Mouse (Mus musculus): ENCODE measurements around the gene Hoxa4.

The Hoxa4 gene

DNA sequence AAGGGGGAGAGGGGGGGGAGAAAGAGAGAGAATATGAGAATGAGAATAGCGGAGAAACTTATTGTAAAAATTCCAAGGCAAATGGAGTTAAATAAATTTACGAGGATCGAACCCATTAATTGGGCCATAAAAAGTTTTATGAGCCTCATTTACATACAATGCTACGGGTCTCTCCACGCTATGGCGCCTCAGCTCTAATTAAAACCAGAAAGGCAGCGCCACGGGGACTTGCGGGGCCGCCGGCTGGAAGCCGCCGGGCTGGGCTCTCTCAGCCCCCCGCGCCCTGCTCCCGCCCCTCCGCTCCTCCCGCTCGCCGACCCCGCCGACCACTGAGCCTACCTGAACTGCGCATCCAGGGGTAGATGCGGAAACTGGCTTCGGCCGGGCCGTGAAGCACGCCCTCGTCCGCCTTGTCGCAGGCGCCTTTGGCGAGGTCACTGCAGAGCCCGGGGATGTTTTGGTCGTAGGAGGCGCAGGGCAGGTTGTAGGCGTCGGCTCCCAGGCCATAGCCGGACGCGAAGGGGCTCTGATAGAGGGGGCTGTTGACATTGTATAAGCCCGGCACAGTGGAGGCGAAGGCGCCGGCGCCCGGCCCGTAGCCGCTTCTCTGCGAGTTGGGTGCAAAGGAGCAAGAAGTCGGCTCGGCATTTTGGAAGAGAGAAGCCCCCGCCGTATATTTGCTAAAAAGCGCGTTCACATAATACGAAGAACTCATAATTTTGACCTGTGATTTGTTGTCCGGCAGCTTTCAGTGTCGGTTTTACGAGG is 25.3 kb upstream of the Hoxa4 start:
- no peak for DNase-seq (ENCODE audit: low read depth, low spot score)

- no peak for DNase-seq (ENCODE audit: low read depth, low spot score)
These were observed 24.4 kb upstream of the Hoxa4 start for GRCm38 (mm10) chr6:52215771-52216535.

GRCm38 (mm10) chr6:52215070-52215469 is 23.5 kb upstream of the Hoxa4 start:
- no peak for DNase-seq (ENCODE audit: low read depth, low spot score)

- DNase-seq (ENCODE audit: low read depth, low spot score), result no peak
These were observed 22.7 kb upstream of the Hoxa4 start for GRCm38 (mm10) chr6:52214271-52214670.

- DNase-seq (ENCODE audit: low read depth, low spot score), result no peak
These were observed 21.8 kb upstream of the Hoxa4 start, which contains the start of the genes Hoxa3 and Gm28308 for GRCm38 (mm10) chr6:52213119-52213986. TSS of gene Hoxa3 (minus strand) at chr6:52213336. TSS of gene Gm28308 (minus strand) at chr6:52213339.

- DNase-seq (ENCODE audit: low read depth, low spot score), result no peak
These were observed 21.1 kb upstream of the Hoxa4 start for GRCm38 (mm10) chr6:52212556-52213118.

- DNase-seq (ENCODE audit: low read depth, low spot score), result no peak
These were observed 20.4 kb upstream of the Hoxa4 start for GRCm38 (mm10) chr6:52211961-52212360.

DNA sequence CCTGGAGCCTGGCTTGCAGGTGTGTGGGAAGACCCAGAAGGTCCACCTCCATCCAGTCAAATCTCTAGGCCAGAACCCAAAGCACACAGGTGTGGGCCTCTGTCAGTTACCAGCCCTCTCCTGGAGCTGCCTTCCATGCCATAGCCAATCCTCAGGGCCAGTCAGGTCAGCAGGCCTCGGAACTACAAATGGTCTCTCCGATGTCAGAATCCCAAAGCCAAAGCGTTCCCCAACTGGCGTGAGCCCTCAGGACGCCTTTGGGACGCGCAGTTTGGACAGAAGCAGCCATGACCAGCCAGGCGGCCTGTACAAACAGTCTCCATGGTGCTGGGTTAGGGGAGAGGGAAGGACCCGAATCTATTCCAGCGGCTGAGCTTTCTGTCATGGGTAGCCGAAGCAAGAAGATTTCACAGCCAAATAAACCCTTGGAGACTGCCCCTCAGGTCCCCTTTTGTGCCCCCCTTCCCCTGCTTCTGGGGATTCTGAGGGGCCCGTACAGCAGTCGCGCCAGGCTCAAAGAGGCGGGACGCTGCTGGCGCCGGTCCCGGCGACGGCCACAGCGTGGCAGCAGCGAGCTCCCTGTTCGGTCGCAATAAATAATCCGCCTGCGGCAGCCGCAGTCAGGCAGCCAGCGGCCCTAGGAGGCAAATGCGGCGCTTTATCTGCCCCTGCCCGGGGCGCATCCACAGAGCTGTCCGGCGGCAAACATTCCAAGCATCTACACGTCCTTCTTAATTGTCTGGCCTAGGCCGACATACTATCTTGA is 19.8 kb upstream of the Hoxa4 start:
- DNase-seq (ENCODE audit: low read depth, low spot score), result no peak

DNA sequence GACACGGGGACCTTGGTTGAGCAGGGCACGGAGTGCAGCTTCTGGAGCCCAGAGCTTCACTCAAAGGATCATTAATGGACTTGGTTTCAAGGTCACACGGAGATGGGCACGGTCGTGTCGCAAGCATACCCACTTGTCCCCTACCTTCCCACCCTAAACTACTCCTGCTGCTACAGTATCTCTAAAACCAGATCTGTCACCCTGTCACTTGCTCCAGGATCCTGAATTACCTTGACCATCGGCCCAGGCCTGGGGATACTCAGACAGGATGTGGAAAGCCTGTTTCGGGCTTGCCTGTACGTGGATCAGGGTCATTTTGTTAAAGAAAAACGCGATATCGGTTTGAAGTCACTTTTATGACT is 18.1 kb upstream of the Hoxa4 start:
- DNase-seq (ENCODE audit: low read depth, low spot score), result no peak

DNA sequence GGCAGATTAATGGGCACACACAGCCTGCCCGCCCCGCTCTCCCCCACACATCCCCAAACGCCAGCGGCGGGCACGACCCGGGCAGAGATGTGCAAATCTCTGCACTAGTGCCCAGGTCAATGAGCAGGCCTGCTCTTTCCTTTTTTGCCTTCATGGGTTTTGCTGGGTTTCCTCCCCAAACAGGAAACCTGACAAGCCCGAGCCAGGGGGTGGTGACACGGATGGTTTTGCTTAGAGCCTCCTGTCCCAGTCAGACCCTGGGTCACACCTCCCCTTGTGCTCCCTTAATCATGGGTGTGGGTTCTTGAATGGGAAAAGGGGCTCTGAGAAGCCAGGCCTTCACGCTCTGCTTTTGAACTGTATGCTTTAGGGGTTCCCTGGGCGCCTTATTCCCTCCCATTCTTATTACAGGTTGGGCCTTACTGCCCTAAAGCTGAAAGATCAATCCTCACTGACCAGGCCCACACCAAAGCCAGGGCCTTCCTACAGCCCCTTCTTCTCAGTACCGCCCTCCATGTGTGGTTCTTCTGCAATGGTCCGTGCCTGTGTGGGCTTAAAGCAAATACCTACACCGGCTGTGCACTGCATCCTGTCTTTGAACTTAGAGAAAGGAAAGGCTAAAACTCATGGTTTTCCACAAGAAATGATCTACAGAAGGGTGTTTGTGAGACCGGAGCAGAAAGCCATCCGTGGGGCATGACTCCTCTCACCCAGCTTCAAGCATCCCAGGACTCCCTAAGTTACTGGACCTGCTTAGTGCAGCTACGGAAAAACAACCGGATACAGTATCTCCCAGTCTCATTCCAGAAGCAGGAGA is 17.5 kb upstream of the Hoxa4 start:
- no peak for DNase-seq (ENCODE audit: low read depth, low spot score)

GRCm38 (mm10) chr6:52208072-52208867 is 16.7 kb upstream of the Hoxa4 start, which contains the start of gene Hoxa6:
TSS of gene Hoxa6 (minus strand) at chr6:52208722.
- no peak for DNase-seq (ENCODE audit: low read depth, low spot score)

GRCm38 (mm10) chr6:52207684-52207976 is 16.1 kb upstream of the Hoxa4 start:
- DNase-seq (ENCODE audit: low read depth, low spot score), result no peak

DNA sequence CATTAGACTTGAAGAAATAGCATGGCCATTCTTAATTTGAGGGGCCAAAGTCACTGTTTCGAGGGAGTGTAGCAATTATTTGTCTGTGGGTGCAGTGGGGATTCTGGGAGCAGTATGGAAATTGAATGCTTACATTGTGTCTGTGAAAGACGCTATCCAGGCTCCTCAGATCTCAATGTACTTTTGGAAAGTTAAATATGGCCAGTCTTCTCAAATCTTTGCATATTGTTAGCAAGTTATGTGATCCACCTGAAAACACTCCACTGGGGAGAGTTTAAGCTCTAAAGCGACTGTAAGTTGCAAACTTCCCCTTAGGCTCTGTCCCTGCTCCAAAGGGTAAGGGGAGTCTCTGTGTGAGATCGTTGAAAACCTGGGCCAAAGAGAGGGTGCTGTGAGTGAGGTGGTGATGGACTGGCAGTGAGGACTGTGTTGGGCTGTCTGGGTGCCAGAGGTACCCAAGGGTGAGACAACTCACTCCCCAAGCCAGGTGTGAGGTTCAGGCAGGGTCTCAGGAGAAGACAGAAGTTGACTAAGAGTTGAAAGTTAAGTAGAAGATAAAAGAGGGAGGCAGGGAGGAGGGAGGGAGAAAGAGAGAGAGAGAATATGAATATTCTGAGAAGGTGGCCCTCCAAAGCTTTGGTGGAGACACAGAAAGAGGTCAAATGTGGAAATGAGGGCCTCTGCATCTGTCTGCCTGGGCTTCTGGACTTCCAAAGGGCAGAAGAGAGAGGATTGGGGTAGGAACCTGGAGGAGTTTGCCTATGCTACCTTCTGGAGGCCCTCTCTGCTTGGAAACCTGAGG is 15.5 kb upstream of the Hoxa4 start:
- no peak for DNase-seq (ENCODE audit: low read depth, low spot score)

DNA sequence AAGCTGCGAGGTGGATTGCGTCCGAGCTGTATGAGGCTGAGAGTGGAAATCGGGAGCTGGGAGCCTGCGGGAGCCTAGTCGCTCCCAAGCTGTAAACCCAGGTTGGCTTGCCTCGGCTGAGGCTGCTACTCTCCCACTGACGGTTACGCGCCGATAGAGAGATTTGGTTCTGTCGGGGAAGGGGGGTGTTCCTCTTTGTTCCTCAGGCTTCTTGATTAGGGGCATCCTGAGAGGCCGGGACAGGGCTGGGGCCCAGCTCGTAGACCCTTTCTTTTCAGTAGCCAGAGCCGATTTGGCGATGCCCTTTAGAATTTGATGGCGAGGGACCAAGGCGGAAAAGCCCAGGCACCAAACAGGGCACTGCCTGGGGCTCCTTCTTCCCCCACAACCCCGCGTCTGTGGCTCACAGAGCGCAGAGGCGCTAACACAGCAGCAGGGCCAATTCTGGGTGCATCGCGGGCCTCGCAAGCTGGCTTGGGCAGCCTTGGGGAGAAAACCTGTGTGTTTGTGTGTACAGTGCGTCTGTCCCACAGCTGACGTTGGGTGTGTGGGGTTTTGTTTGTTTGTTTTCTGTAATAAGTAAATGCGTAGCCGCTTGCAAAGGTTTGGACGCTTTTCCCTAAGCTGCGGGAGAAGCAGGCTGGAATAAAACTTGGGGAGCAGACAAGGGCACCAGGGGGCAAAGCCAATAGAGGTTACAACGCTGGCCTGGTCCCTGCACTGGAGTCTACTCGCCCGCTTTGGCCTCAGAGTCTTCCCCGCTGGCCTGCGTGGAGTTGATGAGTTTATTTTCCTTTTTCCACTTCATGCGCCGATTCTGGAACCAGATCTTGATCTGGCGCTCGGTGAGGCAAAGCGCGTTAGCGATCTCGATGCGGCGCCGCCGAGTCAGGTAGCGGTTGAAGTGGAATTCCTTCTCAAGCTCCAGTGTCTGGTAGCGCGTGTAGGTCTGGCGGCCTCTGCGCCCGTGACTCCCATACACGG is 14.4 kb upstream of the Hoxa4 start:
- no peak for DNase-seq (ENCODE audit: low read depth, low spot score)

GRCm38 (mm10) chr6:52205221-52205620 is 13.7 kb upstream of the Hoxa4 start:
- DNase-seq (ENCODE audit: low read depth, low spot score), result no peak

- DNase-seq (ENCODE audit: low read depth, low spot score), result no peak
These were observed 12.6 kb upstream of the Hoxa4 start, which contains the start of gene Hoxa5 for GRCm38 (mm10) chr6:52204050-52204752. TSS of gene Hoxa5 (minus strand) at chr6:52204587.
